Mouse (Mus musculus) right cerebral cortex, postnatal 14 days (tissue): ENCODE measurements around the gene Tulp4.

ENCODE experiments used
- DNase-seq: peaks from one replicate; pipeline ENCODE4 v3.0.0; 2022

The Tulp4 gene

DNA sequence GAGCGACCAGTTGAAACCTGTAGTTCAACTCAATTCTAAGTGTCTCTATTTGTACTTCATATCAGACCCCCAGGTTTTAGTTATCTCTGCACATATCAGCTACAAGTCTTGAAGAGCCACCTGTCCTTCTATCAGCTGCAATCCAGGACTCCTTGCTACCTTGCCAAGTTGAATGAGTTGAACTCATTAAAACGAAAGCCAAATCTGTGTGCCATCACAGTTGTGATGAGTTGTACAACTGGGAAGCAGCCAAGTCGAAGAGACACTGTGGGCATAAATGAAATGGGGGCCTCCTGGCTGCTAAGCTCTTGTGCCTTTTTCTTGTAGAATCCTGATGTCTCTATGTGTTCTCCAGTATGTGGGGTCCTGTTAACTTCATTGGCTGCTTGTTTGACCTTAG lies 19.2 kb downstream of the Tulp4 start:
- DNase-seq: no peak

DNA sequence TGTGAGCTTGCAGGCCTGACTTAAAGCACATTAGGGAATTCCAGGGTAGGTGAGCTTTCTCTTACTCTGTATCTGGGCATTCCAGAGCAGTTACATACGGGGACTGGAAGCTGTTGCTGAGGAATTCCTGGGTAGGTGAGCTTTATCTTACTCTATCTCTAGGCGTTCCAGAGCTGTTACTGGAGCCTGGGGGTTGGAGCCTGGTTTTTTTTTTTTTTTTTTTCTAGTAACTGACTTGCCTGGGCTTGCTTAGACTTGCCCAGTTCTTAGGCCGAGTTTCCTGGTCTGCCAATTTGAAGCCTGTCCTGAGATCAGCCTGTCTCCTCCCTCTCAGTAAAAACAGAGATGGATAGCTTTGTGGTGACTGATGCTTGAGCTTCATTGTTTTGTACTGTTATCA lies 21.8 kb downstream of the Tulp4 start:
- DNase-seq: no peak

DNA sequence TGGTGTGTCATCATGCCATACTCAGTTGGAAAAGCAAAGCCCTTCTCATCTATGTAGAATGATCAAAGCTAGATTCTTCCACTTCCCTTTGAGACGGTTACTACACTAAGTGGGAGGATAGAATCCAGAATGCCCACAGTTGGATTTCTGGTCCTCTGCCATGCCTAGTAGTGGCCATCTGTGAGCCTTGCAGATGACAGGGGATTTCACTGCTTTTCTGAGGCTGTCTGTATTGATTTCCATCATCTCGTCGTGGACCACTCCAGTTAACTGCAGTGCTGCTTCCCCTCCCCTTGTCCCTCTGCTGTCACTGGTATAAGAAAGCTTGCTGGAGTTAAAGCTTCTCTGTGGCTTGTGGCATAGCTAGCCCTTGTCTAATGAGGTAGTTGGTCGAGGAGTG lies 23.1 kb downstream of the Tulp4 start:
- no peak for DNase-seq

DNA sequence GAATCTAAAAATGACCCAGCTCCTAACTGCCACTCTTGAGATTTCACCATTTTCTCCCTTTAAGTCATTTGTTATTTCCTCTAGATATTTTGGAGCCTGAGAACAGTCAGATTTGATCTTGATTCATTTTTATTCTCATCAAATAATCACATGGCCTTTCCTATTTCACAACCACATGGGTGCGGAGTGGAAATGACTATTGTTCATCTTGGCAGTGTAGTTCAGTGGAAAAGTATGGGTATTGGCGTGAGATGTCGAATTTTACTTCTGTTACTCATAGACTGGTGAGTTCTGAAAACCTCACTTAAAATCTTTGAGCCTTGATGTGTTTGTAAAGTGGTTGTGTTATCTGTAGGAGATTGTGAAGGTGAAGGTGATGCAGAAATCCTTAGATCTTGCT lies 24.8 kb downstream of the Tulp4 start:
- DNase-seq: no peak

DNA sequence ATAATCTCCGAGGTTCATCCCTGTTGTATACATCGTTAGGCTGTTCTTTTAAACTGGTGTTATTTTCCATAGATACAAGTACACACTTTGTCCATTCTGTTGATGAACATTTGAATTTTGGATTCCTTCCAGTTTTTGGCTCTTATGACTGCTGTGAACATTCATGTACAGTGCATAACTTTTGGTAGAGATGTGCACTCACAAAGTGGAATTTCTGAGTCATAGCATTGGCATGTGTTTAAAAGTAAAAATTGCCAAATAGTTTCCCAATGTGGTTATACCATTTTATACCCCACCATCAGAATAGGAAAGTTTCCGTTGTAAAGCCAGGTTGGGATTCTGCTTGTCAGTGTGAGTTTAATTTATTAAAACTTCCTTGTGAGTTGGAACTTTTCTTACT lies 34.6 kb downstream of the Tulp4 start:
- DNase-seq: no peak

DNA sequence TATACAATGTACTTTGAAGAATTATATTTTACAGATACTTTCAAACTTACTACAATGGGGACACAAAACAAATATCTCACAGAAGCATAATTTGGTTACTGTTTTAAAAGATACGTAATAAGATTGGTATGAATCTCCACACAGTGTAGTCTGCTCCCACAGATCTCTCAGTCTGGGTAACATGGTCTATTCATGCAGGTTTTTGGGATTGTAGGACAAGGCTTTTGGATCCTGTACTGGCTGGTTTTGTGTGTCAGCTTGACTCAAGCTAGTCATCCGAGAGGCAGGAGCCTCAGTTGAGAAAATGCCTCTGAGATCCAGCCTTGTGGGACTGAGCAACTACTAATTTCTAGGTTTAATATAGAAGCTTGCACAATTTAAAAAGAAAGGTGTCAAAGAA lies 35.1 kb downstream of the Tulp4 start:
- no peak for DNase-seq

DNA sequence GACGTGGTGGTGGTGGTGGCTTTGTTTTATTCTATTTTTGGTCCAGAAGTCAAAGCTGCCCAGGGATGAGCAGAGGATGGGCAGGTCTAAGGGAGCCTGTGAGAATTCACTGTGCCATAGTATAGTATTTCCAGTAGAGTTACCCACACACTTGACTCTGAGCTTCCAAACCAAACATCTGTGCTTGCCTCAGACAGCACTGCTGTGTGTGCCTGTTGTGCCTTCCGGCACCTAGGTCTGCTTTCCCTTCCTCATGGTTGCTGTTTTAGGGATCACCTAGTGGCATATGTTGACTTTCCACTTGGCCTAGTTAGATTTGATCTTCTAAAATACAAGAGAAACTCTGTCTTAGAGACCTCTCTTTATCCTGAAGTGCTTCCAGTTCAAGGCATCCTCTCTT lies 39.0 kb downstream of the Tulp4 start:
- no peak for DNase-seq

DNA sequence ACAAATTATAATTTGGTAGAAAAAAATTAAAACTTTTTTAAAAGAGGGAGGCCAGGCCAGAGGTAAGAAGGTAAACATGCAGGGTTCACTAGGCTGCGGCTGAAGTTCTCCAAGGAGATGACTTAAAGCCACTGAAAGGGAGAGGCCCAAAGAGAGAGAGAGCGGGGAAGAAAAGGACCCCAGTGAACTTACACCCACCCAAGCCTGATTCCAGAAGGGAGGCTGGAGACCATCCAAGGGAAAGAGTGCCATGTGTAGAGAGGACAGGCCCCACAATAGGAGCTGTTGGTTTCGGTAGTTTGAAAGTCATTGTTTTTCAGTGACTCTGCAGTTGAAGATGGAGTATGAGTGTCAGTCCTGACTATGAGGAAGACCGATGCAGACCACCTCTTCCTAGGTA lies 46.7 kb downstream of the Tulp4 start:
- DNase-seq: no peak

DNA sequence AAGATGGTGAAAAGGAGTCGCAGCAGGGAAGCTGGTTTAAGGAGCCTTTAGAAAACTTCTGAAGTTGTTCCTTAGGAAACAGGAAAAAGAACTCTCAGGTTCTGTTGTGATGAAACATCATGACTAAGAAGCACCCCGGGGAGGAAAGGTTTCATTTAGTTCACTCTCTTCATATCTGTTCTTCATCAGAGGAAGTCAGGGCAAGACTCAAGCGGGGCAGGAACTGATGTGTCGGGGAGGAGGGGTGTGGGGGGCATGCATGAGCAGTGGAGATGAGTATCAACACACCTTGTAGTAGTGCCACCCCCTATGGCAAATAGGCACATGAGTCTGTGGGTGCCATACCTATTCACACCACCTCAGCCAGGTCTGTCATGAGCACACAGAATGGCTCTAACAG lies 47.3 kb downstream of the Tulp4 start:
- DNase-seq: no peak

DNA sequence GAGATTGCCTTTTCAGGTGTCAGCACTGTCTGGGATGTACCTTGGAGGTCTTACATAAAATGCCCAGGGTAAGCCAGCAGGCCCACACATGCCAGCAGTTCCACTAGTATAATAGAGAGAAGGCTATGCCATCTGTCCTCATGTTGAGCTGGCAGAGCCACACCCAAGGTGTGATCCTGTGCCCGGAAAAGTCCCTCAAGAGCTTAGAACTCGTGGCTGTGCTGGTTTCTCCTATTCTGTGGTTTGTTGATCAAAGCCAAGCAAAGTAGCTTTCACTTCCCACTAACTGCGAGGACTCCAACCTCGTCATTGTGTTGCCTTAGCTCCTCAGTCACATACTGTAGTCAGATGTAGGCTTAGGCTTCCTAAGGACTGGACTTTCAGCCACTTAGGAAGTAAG lies 48.1 kb downstream of the Tulp4 start:
- DNase-seq: no peak

DNA sequence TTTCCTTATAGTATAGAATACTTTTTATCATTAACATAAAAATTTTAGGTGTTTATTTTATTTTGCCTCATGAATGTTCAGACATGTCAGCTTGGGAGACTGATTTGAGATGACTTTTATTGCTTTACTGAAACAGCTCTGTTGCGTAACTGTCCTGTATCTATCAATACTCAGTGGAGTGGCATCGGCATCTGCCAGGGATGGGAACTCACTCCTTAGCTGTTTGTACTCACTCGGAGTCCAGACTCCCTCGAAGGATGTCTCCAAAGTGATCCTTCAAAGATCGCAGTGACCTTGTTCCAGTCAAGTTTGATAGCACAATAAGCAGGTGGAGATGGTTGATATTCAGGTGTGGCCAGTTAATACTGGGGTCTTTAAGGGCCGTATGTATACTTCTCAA lies 54.3 kb downstream of the Tulp4 start:
- no peak for DNase-seq

DNA sequence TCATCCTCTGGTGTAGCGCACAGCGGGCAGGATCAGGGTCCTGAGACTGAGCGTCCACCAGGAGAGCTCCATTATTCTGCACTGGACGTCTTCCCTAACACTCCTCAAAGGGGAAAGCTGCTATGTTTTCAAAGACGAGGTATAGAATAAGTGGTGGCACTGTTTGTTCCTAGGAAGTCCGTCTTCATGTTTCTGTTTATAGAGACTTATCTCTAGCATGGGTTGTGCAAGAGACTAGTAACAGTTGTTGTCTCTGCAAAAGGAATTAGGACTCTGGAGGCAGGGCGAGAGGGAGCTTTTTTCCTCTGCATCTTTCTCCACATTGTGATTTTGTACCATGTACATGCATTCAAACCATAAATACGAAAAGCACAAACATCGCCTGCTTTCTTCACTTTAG lies 55.7 kb downstream of the Tulp4 start:
- DNase-seq: no peak

DNA sequence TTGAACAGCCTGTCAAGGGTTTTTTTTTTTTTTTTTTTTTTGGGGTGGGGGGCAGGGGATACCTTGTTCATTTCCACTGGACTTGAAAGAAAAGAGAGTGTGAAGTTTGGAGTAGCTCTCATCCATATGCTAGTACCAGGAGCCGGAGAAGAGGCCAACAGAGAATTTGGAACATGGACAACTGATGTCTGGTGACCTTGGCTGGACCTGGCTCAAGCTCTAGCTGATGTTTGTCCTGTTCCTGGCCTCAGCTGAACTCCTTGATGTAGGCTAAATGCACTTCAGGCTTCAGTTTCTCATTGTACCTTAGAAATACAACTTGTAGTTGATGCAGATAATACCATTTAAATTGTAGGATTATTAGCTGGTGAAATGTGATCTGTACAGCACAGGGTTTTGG lies 56.5 kb downstream of the Tulp4 start:
- DNase-seq: no peak

DNA sequence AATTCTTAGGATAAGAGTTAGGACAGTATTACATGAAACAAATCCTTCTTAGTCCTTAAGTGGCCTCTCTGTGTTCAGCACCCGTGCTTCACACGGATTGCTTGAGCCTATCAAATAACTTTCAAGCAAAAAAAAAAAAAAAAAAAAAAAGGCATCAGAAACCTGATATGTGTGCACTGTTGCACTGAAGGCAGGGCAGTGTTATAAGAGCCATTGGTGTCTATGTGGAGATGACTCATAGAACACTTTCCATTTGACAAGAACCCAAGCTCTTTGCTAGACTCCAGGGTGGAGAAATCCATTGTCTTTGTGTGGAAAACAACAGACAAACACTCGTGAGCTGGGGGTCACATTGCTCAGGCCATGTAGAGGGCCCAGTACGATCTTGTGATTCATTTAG lies 58.7 kb downstream of the Tulp4 start:
- no peak for DNase-seq

DNA sequence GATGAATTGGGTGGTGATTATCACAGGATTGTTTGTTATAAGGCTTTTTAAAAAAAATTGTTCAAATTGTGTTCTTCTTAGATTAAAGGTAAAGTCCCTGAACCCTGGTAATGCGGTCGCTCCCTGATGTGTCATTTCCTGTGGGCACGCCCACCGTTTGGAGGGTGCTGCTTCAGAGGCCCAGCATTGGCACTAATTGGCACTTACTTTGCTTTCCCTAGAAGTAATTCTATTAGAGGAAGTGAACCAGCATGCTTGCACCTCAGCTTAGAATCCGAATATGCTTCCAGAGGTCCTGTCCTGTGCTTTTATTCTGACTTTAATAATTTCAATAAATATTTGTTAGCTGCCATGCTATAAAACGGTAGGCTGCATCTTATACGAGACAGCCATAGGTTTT lies 66.2 kb downstream of the Tulp4 start:
- no peak for DNase-seq

DNA sequence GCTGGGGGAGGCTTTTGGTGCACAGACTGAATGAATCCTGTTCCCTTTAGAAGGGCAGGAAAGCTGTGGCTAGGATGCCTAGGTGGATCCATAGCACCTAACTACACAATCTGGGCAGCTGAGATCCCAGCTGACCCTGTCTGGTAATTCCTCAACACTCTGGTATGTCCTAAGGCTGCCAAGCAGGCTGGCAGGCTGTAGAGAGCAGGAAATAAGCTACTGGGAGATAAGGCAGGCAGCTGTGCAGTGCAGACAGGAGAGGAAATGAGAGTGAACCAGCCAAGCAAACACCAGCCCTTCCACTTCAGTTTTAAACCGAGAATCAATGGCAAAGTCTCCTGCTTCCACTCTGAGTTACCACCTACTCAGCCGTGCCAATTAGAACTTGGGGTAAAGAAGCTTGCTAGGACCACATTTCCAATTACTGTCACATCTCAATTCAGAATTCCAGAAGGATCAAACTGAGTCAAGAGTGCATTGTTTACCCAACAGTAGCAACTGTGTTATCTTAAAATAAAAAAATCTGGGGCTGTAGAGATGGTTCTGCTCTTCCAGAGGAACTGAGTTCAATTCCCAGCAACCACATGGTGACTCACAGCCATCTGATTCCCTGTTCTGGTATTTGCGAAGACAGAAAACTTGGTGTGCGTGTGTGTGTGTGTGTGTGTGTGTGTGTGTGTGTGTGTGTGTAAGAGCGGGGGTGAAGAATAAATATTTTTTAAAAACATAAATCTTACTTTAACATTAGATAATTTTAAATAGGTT lies 66.9 kb downstream of the Tulp4 start:
- no peak for DNase-seq

DNA sequence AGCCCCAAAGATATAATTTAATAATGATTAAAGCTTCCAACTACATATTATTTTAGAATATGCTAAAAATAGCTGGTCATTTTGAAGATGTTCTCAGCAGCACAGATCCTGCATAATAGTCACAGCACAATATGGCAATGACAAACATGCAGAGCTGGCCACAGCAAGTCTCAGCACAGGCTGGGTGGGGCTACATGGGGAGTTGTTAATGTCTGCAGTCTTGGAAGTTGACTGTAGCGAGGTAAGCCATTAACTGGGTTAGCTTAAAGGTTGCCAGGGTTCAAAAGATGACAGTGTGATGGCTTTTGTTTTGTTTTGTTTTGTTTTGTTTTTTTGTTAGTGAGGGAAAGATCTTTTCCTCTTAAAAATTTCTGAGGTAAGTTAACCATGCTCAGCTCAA lies 68.3 kb downstream of the Tulp4 start:
- DNase-seq: no peak

DNA sequence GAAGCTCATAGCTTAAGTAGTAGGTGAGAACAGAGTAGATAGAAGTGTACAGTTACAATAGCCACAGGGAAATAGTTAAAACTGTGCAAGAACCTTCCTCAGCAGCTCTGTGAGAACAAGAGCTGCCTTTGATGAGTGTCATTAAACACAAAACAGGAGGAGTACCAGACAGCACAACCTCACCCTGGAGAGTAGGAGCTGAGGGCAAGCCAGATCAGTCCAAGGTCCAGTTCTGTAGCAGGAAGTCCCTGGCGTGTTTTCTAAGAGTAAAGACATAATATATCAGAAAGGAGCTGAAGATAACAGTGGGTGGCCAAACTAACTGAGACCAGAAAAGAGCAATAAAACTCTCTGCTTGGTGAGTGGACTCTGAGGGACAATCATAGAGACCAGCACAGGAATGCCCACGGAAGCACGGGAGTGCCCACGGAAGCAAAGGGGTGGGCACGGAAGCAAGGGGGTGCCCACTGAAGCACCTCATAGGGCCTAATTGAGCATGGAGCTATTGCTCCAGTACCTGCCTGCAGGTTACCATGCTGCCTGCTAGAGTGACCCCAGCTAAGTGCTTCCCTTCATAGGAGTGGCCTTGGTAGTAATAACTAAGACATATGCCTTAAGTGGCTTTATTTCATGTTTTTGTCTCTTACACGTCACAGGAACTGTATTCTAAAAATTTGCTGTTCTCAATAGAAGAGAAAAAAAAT lies 72.5 kb downstream of the Tulp4 start:
- no peak for DNase-seq

DNA sequence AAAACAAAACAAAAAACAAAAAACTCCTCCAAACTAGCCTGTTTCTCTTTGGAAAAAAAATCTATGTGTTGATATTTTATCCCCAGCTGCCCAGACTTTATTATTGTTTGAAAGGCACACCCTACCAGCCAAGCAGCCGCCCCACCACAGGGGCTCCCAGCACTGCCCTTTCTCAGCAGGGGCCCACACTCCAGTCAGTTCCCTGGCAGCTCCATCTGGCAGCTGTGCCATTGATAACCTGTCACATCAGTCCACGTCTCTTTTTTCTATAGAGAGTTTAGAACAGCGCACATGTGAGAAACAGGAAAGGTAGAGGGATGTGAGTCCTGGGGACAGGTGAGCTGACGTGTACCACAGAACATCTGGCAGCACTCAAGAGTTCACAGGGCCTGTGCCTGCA lies 73.2 kb downstream of the Tulp4 start:
- DNase-seq: no peak

DNA sequence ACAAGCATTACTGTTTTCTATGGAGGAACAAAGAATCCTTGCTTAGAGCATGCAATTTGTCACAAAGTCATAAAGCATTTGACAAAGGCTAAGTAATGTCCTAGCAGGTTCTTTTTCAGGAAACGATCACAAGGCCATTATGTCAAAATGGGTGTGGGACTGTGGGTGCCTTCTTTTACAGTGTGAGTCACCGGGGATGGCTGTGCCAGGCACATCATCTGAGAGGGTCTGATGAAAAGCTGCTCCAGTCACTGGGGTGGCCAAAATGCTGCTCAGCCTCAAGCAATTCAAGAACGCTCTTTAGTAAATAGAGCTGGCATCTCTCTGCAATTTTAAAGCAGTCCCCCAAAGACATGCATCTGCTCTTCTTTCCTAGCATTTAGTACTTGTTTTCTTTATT lies 74.2 kb downstream of the Tulp4 start:
- DNase-seq: no peak

DNA sequence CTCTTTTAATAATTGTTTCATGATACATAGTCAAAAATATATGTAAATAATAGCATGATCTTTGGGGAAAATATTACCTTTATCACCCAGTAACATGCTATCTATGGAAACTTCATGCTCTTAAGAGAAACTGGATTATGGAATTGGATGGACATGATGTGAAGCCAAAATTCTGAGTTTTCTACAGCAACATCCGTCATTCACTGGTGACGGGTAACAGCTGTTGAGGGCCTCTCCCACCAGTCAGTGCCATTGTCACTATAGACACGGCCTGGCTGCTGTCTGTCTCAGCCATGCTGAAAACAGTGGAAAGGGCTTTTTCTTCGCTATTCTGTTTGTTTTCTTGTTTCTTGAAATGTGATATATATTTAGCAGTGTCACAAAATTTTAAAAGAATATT lies 76.5 kb downstream of the Tulp4 start:
- DNase-seq: no peak

DNA sequence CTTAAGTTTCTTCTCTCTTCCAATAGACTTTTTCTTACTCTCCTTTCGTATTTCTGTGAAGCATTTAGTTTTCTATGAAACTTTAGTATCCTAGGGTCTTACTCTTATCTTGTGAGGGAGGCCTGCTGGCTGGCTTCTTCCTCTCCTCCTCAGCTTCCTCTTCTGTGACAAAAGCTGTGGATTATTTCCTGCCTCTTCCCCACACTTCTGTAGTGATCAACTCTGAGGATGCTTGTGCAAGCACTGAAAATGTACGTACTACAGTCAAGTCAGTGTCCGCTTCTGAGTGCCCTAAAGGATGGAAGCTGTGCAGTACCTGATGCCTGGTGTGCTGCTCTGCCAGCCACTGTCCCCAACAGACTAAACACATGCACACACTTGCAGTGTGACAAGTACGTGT lies 80.4 kb downstream of the Tulp4 start:
- no peak for DNase-seq

DNA sequence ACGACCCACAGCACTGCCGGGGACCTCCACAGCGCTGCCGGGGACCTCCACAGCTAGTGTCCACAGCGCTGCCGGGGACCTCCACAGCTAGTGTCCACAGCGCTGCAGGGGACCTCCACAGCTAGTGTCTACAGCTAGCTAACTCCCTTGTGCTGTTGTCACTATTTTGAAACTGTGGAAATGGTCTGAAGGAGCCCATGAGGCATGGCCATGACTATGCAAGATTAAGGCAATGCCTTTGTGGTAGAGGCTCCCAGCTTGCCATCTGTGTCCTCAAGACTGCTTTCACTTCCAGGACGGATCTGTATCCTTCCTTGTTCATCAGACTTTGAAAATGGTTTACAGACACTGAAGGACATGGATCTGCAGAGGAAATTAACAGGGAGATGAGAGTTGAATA lies 80.9 kb downstream of the Tulp4 start:
- no peak for DNase-seq

DNA sequence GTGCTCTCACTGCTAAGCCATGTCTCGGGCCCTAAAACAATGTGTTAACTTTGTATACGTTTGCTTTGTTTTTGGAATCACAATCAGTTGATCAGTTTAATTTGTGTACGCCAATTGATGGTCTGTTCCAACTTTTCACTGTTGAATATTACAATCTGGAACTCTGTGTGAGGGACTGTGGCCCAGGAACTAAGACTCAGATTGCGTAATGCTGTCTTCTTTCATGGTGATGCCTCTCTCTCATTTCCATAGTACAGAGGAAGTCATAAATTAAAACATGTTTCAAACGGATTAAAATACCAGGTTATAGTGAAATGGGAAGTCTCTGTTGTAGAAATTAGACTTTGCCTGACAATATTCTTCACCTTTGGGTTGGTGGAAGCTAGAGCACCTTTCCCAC lies 83.0 kb downstream of the Tulp4 start:
- DNase-seq: no peak

DNA sequence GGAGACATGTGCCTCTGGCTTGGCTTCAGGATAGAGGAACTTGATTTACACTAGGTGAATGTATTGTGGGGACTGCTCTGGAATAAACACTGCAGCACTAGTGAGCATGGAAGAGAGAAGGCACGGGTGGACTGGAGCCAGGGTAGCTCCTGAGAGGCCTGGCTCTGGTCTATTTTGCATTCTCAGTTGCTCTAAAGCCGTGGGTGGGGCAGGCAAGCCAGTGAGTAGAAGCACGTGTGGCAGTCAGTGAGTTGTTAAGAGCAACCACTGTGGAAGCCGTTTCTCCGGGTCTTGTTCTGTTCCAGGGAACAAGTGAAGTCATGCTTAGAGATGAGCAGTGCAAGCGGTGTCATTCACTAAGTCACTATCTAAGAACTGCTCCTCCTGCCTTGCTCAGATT lies 86.0 kb downstream of the Tulp4 start:
- DNase-seq: no peak
